Mouse (Mus musculus): ENCODE data around the gene Acss2. TPM values are rescaled to one million over a fixed set of nuclear protein-coding genes. Genes with fewer than 3 reads are reported as not detected.

Gene Acss2
- total and polyA plus RNA-seq, 2 experiments from 2014 or later, result 18.6 to 25.3 TPM

- ATAC-seq (ENCODE audit: low FRiP score) (no peak), DNase-seq (ENCODE audit: low spot score) (no peak)
- no peaks in the 10 kb centered on the region for H3K36me3 ChIP-seq (ENCODE audit: insufficient read depth, low read length)
- peaks cover 3% of the 10 kb centered on the region; the same call in 1 of the 2 replicates for H3K27me3 ChIP-seq (ENCODE audit: insufficient read depth, low read length)
- no peaks in the 10 kb centered on the region for H3K9me3 ChIP-seq (ENCODE audit: low read length)
- H3K4me3 ChIP-seq (ENCODE audit: low read depth, low read length), result no peak overlapping the region
- H3K27ac ChIP-seq (ENCODE audit: low read depth, low read length), result no peak overlapping the region
- WGBS, result 82% methylated on average over 6 of the region's 6 CpGs
- TF ChIP-seq CTCF (IDR thresholded peaks at IDR 0.05), result no peak
- H3K4me2 ChIP-seq (ENCODE audit: low read depth, low read length, poor library complexity, severe bottlenecking), result no peak overlapping the region
- H3K4me1 ChIP-seq (ENCODE audit: insufficient read depth, low read length), result no peaks in the 10 kb centered on the region; the same call in 1 of the 2 replicates
- no peak overlapping the region for H3K9ac ChIP-seq (replicated peaks; ENCODE audit: low read length, poor library complexity, severe bottlenecking)
Observed at GRCm38 (mm10) chr2:155623996-155624395, 106.2 kb downstream of the Acss2 start.

GRCm38 (mm10) chr2:155624730-155625129, 107.0 kb downstream of the Acss2 start:
- Histone ChIP-seq H3K4me2 (ENCODE audit: low read depth, low read length, poor library complexity, severe bottlenecking) (no peak overlapping the region), H3K27ac (ENCODE audit: low read depth, low read length) (no peak overlapping the region), H3K4me3 (ENCODE audit: low read depth, low read length) (no peak overlapping the region), H3K9me3 (ENCODE audit: low read length) (no peaks in the 10 kb centered on the region), H3K27me3 (ENCODE audit: insufficient read depth, low read length) (peaks cover 3% of the 10 kb centered on the region; the same call in 1 of the 2 replicates), H3K9ac (replicated peaks; ENCODE audit: low read length, poor library complexity, severe bottlenecking) (no peak overlapping the region), H3K4me1 (ENCODE audit: insufficient read depth, low read length) (no peaks in the 10 kb centered on the region; the same call in 1 of the 2 replicates), H3K36me3 (ENCODE audit: insufficient read depth, low read length) (no peaks in the 10 kb centered on the region)
- ATAC-seq (ENCODE audit: low FRiP score) (no peak), DNase-seq (ENCODE audit: low spot score) (peak; percentile 72)
- 42% methylated on average over 10 of the region's 10 CpGs for WGBS
- peak; percentile 83 for TF ChIP-seq CTCF (IDR thresholded peaks at IDR 0.05)

DNA sequence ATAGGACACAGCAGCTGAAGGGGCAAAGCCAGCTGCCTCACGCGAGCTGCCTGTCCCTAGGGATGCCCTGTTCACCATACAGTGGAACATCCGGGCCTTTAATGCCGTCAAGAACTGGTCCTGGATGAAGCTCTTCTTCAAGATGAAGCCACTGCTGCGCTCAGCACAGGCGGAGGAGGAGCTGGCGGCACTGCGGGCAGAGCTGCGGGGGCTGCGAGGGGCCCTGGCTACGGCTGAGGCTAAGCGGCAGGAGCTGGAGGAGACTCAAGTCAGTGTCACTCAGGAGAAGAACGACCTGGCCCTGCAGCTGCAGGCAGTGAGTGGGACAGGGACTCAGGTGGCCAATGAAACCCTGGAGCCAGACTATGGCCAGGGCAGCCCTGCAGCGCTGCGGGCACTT, 108.5 kb downstream of the Acss2 start:
- WGBS, result 56% methylated on average over 15 of the region's 15 CpGs
- Histone ChIP-seq H3K9ac (replicated peaks; ENCODE audit: low read length, poor library complexity, severe bottlenecking) (no peak overlapping the region), H3K27ac (ENCODE audit: low read depth, low read length) (no peak overlapping the region), H3K4me2 (ENCODE audit: low read depth, low read length, poor library complexity, severe bottlenecking) (no peak overlapping the region), H3K27me3 (ENCODE audit: insufficient read depth, low read length) (peaks cover 3% of the 10 kb centered on the region; the same call in 1 of the 2 replicates), H3K9me3 (ENCODE audit: low read length) (no peaks in the 10 kb centered on the region), H3K4me1 (ENCODE audit: insufficient read depth, low read length) (no peaks in the 10 kb centered on the region; the same call in 1 of the 2 replicates), H3K36me3 (ENCODE audit: insufficient read depth, low read length) (no peaks in the 10 kb centered on the region), H3K4me3 (ENCODE audit: low read depth, low read length) (no peak overlapping the region)
- TF ChIP-seq CTCF (IDR thresholded peaks at IDR 0.05), result no peak
- ATAC-seq (ENCODE audit: low FRiP score), result no peak
- DNase-seq (ENCODE audit: low spot score), result no peak

GRCm38 (mm10) chr2:155627030-155627738, 109.4 kb downstream of the Acss2 start:
- Histone ChIP-seq H3K27me3 (ENCODE audit: insufficient read depth, low read length) (peaks cover 6% of the 10 kb centered on the region; the same call in 1 of the 2 replicates), H3K9me3 (ENCODE audit: low read length) (no peaks in the 10 kb centered on the region), H3K27ac (ENCODE audit: low read depth, low read length) (no peak overlapping the region), H3K9ac (replicated peaks; ENCODE audit: low read length, poor library complexity, severe bottlenecking) (no peak overlapping the region), H3K4me1 (ENCODE audit: insufficient read depth, low read length) (no peaks in the 10 kb centered on the region; the same call in 1 of the 2 replicates), H3K36me3 (ENCODE audit: insufficient read depth, low read length) (peaks cover 3% of the 10 kb centered on the region), H3K4me3 (ENCODE audit: low read depth, low read length) (no peak overlapping the region), H3K4me2 (ENCODE audit: low read depth, low read length, poor library complexity, severe bottlenecking) (no peak overlapping the region)
- DNase-seq (ENCODE audit: low spot score) (peak; percentile 80), ATAC-seq (ENCODE audit: low FRiP score) (no peak)
- WGBS, result 51% methylated on average over 21 of the region's 21 CpGs
- TF ChIP-seq CTCF (IDR thresholded peaks at IDR 0.05), result peak; percentile 95

DNA sequence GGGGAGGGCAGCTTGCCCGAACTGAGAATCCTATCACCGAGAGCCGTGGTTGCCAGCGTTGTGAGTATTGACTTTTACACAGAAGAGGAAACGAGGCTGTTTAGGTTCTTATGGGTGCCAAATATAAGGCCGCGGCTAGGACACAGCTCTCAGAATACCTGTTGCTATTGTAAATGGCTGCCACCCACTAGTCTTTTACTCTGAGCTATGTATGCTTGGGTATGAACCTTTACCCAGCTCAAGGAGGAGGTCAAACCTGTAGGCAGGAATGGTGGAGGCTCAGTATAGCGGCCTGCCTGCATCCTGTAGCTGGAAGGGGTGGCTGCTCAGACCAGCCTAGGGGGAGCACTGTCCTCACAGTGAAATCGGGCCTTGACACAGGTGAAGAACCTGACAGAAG, 110.4 kb downstream of the Acss2 start:
- no peak for TF ChIP-seq CTCF (IDR thresholded peaks at IDR 0.05)
- Histone ChIP-seq H3K4me3 (ENCODE audit: low read depth, low read length) (no peak overlapping the region), H3K9me3 (ENCODE audit: low read length) (no peaks in the 10 kb centered on the region), H3K4me2 (ENCODE audit: low read depth, low read length, poor library complexity, severe bottlenecking) (no peak overlapping the region), H3K27me3 (ENCODE audit: insufficient read depth, low read length) (0 out of 2 replicates have a peak, but pooled peaks cover 14% of the 10 kb centered on the region), H3K36me3 (ENCODE audit: insufficient read depth, low read length) (peaks cover 12% of the 10 kb centered on the region), H3K9ac (replicated peaks; ENCODE audit: low read length, poor library complexity, severe bottlenecking) (no peak overlapping the region), H3K4me1 (ENCODE audit: insufficient read depth, low read length) (no peaks in the 10 kb centered on the region; the same call in 1 of the 2 replicates), H3K27ac (ENCODE audit: low read depth, low read length) (no peak overlapping the region)
- DNase-seq (ENCODE audit: low spot score) (no peak), ATAC-seq (ENCODE audit: low FRiP score) (no peak)
- WGBS, result 91% methylated on average over 9 of the region's 9 CpGs

- Histone ChIP-seq H3K4me2 (ENCODE audit: low read depth, low read length, poor library complexity, severe bottlenecking) (peak overlapping the region; percentile 63; the same call in 1 of the 2 replicates), H3K36me3 (ENCODE audit: insufficient read depth, low read length) (peaks cover 16% of the 10 kb centered on the region), H3K4me3 (ENCODE audit: low read depth, low read length) (no peak overlapping the region), H3K27me3 (ENCODE audit: insufficient read depth, low read length) (0 out of 2 replicates have a peak, but pooled peaks cover 14% of the 10 kb centered on the region), H3K4me1 (ENCODE audit: insufficient read depth, low read length) (no peaks in the 10 kb centered on the region; the same call in 1 of the 2 replicates), H3K27ac (ENCODE audit: low read depth, low read length) (no peak overlapping the region), H3K9ac (replicated peaks; ENCODE audit: low read length, poor library complexity, severe bottlenecking) (peak overlapping the region; percentile 61), H3K9me3 (ENCODE audit: low read length) (no peaks in the 10 kb centered on the region)
- DNase-seq (ENCODE audit: low spot score) (no peak), ATAC-seq (ENCODE audit: low FRiP score) (no peak)
- TF ChIP-seq CTCF (IDR thresholded peaks at IDR 0.05), result no peak
- WGBS, result 78% methylated on average over 13 of the region's 13 CpGs
Observed at GRCm38 (mm10) chr2:155628519-155628918, 110.8 kb downstream of the Acss2 start.

Measured in midbrain, postnatal 0 days (tissue).